Mouse (Mus musculus) T-cell, adult 2 months (primary cell): Measurements from ENCODE around the gene Cfap206.
"Not testable (repeated sequence)": the region's sequence is repeated elsewhere in the genome, so short reads cannot be mapped to it uniquely, and the experiment has no call there.

Source experiments
- DNase-seq: peaks from one replicate; pipeline ENCODE4 v3.0.0; 2022; ENCODE audit warnings: low spot score

Gene Cfap206

DNA sequence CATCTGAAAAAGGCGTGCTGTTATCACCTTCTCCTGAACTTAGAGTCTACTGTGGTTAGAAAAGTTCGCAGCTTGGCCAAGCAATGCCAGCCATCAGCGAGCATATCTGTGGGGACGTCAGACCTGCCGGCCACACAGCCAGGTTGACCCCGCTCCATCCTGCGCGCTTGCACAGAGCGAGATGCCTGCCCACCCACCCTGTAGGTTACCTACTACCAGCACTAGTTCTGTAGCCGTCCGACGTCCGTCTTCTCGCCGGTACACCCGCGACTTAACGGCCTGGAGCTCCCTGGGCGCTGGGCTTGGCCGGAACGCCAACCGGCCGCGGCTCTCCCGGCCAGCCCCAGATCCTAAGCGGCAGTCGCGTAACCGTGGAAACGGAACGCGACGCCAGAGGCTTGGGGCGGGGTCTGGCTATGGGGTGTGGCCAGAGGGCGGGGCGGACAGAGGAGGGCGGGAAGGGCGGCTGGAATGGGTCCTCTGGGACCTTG lies at the start of gene Cfap206:
Gene Cfap206 (minus strand): TSS at position 356 of the 491 bp plus-strand sequence.
- no peak for DNase-seq

DNA sequence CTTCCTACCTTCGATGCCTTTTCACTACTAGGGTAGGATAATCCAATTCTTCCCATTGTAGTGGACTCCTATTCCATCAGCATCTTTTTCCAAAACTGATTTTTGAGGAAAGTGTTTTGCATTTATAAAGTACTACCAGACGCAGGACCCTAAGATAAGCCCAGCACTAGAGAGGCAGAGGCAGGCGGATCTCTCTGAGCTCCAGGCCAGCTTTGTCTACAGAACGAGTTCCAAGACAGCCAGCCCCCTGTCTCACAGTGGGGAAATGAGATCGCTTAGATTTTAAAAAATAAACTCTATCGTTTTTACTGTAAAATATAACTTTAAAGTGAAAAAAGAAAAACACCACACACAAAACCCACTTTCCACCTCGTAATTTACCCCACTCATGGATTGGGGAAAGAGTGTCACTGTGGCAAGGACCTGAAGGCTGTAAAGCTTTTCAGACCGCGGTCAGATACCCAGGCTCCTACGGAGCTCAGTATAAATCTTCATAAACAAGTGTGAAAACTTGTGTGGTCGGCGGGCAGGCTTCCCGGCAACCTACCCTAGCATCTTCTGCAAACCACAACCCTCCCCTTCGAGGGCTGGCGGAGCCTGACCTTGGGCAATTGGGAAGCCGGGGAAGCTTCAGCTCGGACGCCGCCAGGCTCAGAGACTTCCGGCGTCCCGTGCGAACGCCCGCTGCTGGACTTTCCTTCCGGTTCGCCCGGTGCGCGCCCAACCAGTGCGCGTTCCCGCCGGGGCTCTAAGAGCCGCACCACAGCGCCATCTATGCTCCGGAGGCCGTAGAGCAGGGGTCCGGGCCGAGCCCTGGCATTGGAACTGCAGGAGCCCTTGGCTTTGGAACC lies 47.9 kb upstream of the Cfap206 start, which contains the start of gene Smim8:
Gene Smim8 (minus strand): TSS at position 747 of the 851 bp plus-strand sequence.
- DNase-seq: peak; percentile 87

DNA sequence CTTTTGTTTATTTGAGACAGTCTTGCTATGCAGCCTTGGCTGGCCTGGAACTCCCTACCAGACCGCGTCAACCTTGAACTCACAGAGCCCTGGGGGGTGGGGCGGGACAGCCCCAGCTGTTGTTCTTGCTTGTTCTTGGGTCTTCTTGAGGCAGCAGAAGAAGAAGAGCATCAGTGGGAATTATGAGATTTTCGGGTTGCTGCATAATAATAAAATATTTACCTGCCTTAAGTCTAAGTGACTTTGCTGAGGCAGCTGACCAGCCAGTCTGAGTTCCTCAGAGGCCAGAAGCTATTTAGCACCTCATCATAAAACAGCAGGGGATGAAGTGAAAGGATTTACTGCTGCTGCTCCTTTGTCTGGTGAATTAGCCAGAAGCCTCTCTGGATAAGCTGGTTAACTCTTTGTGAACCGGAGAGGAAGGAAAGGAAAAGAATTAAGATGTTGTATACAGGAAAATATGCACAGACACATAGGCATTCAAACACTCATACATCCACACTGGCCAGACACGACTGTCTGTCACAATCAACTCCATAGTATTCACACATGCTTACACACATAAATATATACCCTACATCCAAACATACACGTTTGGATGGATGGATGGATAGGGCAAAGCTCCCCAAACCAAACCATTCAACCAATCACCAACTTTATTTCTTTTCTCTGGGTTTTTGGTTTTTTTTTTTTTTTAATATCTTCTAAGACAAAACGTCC lies 41.8 kb upstream of the Cfap206 start:
- DNase-seq: no peak

DNA sequence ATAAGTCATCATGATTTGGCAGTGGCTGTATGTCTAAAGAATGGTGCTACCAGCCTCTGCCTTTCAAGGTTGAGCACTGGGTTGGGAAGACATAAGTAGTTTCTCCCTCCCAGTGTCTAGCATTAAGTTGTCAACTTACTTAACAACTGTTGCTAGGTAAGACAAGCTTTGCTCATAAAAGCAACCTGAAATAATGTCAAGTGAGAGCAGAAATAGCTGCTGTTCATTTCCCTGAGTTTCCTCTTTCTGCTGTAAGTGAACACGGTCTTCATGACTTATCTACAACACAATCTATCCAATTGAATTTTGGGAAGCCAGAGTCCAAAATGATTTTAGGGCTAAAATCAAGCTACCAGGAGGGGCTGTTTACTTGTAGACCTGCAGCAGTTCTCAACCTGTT lies 26.2 kb upstream of the Cfap206 start, which contains the start of gene Gm136:
Gene Gm136 (minus strand): TSS at position 101 of the 400 bp plus-strand sequence.
- no peak for DNase-seq

DNA sequence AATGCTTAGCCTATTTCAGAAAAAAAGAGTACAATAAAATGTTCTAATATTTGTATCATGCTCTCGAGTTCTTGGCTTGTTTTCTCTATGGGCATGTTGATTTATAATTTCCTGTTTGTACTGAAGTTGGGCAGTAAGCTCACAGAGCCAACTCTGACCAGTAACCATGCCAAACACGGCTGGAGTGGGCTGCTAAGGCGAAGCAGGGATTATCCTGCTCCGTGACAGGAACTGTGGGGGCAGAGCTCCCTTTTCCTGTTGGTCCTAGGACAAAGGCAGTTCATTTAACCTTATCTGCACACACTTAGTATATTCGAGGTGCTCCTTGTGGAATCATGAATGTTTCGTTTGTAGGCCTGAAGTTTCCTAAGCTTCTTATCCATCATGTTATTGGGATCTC lies 19.2 kb upstream of the Cfap206 start:
- DNase-seq: no peak

DNA sequence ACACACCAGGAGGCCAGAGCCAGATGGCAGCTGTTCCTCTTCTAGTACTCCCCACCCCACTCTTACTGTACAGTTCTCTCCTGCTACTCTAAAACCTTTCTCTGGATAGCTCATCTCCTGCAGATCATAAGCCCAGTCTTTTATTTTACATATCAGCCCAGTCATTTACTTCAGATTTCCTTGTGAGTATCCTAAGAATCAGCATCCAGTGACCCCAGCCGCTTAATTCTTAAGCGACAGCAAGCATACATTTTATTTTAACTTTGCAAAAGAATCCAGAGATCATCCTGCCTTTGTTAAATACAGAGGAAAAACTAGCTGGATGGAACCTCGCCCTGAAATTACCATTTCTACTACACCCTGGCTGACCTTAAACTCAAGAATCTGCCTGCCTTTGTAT lies 4.5 kb upstream of the Cfap206 start:
- no peak for DNase-seq

DNA sequence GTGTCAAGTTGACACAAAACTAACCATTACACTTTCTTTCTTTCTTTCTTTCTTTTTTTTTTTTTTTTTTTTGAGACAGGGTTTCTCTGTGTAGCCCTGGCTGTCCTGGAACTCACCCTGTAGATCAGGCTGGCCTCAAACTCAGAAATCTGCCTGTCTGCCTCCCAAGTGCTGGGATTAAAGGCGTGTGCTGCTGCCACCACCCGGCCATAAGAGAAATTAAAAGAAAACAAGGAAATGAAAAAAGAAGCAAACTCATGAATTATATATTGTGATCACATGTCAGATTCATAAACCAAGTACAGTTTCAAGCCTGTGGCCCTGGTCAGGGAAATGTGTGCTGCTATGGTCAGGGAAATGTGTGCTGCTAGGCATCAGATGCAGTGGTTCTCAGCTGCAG lies 3.4 kb upstream of the Cfap206 start:
- not testable (repeated sequence) for DNase-seq

DNA sequence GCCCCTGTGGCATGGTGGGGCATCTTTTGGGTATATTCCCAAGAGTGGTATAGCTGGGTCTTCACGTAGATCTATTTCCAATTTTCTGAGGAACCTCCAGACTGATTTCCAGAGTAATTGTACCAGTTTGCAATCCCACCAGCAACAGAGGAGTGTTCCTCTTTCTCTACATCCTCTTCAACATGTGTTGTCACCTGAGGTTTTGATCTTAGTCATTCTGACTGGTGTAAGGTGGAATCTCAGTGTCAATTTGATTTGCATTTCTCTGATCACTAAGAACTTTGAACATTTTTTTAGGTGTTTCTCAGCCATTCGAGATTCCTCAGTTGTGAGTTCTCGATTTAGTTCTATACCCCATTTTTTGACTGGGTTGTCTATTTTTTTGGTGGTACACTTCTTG lies 4.3 kb downstream of the Cfap206 start:
- DNase-seq: not testable (repeated sequence)

DNA sequence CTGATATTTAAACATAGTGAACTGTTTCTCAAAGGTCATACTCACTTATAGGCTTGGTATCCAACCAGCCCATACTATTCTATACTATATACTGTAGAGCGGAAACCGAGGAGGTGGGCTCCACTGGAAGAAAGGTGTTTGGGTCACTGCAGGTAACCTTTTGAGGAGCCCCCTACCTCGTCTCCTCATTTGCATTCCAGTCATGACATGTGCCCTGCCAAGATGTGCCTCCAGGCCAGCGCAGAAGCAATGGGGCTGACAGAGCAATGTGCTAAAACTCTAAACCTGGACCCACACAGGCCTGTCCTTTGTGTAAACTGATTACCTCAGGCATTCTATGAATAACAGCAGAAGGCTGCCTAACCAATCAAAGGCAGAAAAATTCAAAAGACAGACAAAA lies 5.7 kb downstream of the Cfap206 start:
- no peak for DNase-seq

DNA sequence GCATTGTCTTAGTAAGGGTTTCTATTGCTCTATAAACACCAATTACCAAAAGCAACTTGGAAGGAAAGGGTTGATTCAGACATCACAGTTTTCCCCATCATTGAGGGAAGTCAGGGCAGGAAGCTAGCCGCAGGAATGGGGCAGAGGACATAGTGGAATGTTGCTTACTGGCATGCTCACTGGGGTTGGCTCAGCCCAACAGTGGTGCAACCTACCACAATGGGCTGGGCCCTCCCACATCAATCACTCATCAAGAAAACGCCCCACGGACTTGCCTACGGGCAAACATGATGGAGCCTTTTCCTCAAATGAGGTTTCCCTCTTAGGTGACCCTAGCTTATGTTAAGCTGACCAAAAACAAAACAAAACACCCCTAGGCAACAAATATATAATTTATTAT lies 6.8 kb downstream of the Cfap206 start:
- no peak for DNase-seq

DNA sequence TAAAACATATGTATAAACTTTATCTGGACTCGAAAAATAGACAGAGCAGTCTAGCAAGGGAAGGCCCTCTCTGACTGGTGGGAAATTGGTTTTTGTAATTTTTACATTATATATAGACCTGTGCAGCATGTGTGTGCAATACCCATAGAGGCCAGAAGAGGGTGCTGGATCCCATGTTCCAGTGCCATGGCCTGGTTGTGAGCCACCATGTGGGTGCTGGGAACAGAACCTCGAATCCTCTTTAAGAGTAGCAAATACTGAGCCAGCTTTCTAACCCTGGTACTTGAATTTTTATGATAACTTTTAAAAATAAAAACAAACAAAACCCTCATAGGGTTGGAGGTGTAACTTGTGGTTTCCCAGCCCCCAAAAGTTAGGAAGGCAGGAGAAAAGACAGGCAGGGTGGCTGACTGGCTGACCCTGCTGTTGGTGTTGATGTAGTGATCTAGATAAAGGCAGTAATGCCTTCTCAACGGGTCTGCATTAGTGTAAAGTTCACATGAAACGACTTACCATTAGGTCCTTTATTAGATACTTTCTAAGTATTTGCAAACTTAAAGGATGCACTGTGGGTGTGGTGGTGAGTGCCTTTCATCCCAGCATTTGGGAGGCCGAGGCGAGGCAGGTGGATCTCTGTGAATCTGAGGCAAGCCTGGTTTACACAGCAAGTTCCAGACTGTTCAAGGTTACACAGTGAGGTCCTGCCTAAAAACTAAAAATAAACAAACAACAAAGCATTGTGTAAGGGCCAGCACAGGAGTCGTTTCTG lies 9.7 kb downstream of the Cfap206 start:
- no peak for DNase-seq

DNA sequence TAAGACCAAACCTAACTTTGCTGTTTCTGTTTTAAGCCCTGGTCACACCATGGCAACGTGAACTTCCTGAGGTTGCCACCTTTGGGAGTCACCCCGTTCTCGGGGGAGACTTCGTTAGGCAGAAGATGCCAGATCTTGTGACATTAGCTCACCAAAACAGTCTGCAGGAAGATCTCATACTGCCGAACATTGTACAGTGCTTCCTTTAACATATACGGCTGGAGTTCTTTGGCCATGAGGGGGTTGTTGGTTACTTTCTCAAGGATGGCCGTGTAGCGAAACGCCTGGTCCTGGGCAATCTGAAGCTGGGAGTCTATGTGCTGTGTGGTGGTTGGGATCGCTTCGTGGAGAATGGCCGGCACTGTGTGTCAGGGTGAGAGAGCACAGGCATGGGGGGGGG lies 10.6 kb downstream of the Cfap206 start:
- no peak for DNase-seq

DNA sequence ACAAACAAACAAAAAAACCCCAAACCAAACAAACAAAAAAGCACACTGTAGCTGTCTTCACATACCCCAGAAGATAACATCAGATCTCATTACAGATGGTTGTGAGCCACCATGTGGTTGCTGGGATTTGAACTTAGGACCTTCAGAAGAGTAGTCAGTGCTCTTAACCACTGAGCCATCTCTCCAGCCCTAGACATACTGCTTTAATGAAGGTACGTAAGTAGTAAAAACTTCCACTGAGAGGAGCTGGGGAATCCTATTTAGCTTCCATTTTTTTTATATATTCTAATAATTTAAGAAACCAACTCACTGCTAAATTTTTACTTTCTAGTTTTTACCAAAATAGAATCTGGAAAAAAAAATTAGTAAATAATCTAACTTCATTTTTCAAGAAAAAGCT lies 14.9 kb downstream of the Cfap206 start:
- no peak for DNase-seq

DNA sequence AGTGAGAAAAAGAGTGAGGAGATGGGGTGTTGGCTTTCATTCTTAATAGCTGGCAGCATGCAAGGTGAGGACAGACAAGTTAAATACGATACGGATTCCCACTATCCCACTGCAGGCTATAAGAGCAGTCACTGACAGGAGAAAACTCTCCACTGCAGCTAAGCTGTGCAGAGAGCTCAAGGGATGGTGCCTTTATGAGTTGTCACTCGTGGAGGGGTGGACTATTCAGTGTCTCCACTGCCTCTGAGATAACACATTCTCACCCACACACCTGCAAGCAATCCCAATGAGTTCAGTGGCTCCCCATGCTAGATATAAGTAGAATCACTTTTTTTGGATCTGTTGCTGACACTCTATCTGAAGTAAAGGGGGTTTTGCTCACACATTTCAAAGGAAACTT lies 21.9 kb downstream of the Cfap206 start:
- DNase-seq: no peak

DNA sequence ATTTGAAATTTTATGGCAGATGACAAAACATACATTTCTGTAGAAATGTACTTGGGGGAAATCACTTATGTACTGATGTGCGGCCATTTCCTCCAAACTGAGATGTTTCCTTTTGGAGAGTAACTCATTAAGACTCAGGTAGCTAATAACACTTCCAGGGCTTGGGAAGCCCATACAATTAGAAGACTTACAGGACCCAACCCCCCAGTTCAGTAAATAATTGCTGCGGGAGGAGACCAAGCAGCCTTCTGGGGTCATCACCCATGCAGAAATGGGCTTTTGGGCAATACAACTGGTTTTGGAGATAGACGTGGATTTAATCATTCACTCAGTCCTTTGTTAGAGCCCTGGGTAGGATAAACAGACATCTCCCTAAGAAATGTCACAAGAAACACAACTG lies 22.8 kb downstream of the Cfap206 start:
- no peak for DNase-seq

DNA sequence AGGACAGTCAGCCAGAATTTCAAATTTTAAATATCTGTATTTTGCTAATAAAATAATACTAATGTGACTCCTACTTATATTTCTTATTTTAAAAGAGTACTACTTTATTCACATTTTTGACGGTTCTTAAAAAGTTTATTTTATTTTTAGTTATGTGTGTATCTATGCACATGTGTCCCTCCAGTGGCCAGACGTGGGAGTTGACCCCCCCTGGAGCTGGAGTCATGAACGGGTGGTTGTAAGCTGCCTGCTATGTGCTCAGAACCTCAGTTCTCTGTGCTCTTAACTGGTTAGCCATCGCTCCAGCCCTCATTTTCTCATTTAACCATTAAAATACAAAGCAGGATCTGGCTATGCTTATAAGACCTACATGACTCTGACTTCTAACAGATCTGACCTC lies 27.0 kb downstream of the Cfap206 start:
- DNase-seq: no peak

DNA sequence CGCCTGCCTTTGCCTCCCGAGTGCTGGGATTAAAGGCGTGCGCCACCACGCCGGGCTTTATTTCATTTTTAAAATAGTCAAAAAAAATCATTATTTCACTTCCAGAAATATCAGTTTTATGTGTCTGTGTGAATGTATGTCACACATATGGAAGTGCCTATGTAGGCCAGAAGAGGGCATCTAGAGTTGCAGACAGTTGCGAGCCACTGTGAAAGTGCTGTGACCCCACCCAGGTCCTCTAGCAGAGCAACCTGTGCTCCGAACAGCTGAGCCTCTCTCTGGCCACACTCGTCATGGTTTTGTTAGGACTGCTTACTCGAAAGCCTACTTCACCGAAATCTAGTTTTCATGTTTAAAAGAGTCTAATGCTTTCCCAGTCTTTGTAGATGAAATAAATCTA lies 27.8 kb downstream of the Cfap206 start:
- no peak for DNase-seq

DNA sequence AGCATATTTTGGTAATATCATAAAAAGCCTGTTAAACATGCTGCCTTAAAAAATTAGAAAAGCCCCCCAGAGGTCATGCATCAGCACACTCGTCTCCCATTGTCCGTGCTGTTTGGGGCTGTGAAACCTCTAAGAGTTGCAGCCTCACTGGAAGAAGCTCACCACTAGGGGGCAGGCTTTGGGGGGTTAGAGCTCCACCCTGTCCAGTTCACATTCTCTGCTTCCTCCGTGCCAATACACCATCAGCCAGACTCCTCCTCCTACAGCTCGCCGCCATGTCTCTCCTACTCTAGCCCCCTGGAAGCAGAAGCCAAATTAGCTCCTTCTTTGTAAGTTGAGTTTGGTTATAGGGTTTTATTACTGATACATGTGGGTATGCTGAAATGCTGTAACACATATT lies 28.5 kb downstream of the Cfap206 start:
- peak; percentile 62 for DNase-seq

DNA sequence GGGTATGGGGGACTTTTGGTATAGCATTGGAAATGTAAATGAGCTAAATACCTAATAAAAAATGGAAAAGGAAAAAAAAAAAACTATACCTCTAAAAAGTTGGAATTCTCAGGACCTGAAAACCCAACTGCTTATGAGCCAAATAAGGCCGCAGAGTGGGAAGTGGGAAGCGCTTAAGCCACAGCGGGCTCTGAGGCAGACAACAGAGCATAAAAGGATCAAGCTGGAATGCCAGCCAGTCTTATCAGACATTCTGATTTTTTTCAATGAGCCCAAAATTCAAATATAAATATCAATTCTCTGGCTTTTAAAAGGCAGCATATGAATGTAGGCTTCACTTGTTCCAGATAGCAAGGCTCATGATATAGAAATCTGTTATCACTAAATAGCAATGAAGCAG lies 42.0 kb downstream of the Cfap206 start:
- DNase-seq: no peak

DNA sequence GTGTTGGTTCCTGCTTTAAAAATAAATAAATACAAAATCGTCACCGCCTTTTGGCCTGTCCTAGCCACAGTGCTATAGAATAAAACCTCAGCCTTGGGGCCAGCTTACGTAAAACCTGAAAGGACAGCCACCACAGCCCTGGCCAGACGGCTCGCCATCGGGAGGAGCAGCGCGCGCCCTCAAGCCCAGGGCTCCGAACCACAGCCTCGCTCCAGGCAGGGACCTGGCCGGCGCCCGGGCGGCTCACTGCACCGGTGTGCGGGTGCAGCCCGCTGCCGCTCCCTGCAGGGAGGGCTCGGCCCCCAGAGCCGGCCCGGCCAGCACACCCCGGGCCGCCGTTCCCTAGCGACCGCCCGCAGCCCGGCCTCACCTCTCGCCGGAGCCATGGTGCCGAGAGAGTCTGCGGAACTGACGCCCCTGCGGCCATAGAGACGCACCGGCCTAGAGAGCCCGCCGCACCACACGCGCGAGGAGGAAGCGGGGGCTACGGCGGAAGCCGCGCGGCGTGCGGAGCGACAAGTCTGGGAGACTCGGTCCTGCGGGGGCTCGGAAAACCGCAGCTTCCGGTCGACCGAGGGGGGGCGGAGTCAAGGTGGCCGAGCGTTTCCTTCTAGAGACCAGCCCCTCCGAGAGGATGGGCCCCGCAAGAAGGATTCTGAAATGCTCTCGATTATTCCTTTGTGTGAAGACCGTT lies 43.0 kb downstream of the Cfap206 start, which contains the start of gene Slc35a1:
Gene Slc35a1 (minus strand): TSS at position 565 of the 694 bp plus-strand sequence.
- DNase-seq: peak; percentile 90

DNA sequence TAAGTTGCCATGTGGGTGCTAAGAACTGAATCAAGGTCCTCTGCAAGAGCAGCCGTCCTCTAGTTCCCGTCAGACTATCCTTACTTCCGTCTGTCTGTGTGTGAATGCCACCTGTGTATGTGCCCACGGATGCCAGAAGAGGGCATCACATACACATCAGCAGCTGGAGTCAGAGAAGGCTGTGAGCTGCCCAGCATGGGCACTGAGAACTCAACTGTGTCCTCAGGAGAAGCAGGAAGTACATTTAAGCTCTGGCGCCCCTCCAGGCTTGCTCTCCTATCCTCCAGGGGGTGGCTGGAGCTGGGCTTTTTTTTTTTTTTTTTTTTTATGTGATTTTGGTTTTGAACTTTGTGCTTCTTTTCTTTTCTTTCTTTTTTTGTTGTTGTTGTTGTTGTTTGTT lies 49.5 kb downstream of the Cfap206 start:
- DNase-seq: no peak

DNA sequence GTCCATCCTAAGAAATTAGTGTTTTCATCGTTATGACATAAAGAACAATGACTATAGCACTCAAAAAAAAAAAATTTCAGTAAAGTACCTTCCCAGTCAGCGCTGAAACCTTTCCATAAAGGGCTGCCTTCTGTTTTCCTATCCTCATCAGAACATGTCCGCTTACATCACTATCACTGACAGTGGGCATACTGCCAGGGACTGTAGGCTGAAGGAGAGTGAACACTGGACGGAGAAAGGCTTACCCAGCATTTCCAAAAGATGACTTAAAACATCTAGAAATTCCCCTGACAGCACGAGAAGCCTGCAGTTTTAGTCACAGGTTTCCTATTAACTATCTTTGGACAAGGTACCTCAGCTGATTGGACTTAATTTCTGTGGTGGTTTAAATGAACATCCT lies 56.3 kb downstream of the Cfap206 start:
- no peak for DNase-seq
